Mouse (Mus musculus) adrenal gland, postnatal 4 days (tissue): Measurements from ENCODE around the gene Nap1l3. TPM values are rescaled to one million over a fixed set of nuclear protein-coding genes. Genes with fewer than 3 reads are reported as not detected.

Experiments
- DNase-seq, 2 experiments: peaks; one replicate each; pipeline ENCODE4 v3.0.0; 2021 to 2022; ENCODE audit warnings: low spot score in 2 of 2, mixed read lengths in 2 of 2
- long read RNA-seq, 2 experiments: library from polyadenylated mRNA; stranded (forward); transcript quantifications; one replicate each; pipeline ENCODE4 v2.0.0; 2021
- total RNA-seq, 2 experiments: library from RNA; stranded (reverse); gene quantifications; 2 replicates each; pipeline ENCODE4 v1.2.3; 2021

Nap1l3 gene
- total RNA-seq, result 1 to 10 TPM; 5.1 to 5.3 TPM
- long read RNA-seq, experiment 1, partial matches to known transcripts, result 0 of 3 reads
- long read RNA-seq, experiment 1, other reads (novel, unspliced or antisense), result 0 of 3 reads
- long read RNA-seq, experiment 2, transcript Nap1l3-201 (1 exons, 2,837 nt), result major isoform, 13 of 13 reads
- long read RNA-seq, experiment 2, partial matches to known transcripts, result 0 of 13 reads
- long read RNA-seq, experiment 2, other reads (novel, unspliced or antisense), result 0 of 13 reads

DNA sequence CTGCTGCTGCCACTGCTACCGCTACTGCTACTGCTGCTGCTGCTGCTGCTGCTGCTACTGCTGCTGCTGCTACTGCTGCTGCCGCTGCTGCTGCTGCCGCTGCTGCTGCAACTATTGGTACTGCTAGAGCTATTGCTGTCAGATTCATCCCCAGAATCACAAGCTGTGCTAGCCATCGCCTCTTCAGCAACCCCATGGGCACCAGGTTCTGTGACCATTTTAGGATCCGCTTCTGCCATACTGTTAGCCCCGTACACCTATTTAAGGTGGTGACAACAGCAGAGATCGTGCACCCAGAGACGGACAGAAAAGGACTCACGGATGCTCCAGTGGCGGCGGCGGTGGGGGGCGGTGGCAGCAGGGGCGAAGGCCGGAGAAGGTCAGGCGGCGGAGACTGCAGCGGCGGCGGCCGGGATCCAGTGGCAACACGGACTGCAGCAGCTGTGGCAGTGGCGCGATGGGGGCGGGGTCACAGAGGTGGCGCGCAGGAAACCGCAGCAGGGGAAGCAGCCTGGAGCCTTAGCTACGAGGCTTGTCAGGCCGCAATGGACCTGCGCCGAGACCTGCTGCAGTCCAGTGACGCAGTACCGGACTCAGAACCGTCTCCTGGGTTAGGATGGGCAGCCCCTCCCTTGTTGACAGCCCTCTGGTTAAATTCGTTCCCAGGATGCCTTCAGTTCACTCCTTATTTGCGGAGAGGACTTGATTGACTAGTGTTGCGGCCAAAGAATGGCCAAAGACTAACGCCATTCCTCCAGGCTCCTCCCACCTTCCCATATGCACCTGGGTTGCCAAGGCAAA, at the start of gene Nap1l3:
TSS of gene Nap1l3 (minus strand) at position 621 of the 801 bp plus-strand sequence.
- DNase-seq, result peak; percentile 5 to 8

DNA sequence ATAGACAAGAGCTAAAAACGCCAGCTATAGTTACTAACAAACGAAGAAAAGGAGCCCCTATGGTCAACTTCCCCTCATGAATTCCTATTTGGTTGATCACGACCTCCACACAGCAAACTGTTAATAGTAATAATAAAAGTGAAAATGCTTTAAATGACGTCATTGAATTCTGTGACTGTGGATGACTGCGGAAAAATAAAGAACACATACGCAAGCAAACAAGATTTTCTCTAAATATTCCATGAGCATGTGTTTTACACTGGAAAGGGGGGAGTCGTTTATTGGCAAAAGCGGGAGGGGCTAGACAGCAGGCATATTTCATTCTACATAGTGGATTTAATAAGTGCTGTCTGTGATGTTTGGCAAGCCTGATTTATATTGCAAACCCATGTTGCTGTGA, 451 bp upstream of the Nap1l3 start:
- no peak for DNase-seq
